Mouse (Mus musculus) bone marrow macrophage, adult 2 months (primary cell): ENCODE results near the gene Nr1h3.

Experiments used
- CTCF ChIP-seq: IDR thresholded peaks from 2 replicates; pipeline ENCODE4 v1.5.1; 2012; ENCODE audit warnings: low read depth, mild to moderate bottlenecking, low read length, moderate library complexity
- POLR2A ChIP-seq: IDR thresholded peaks from 2 replicates; pipeline ENCODE4 v1.6.1; 2012; ENCODE audit warnings: mild to moderate bottlenecking, low read depth, low read length, borderline replicate concordance

DNA sequence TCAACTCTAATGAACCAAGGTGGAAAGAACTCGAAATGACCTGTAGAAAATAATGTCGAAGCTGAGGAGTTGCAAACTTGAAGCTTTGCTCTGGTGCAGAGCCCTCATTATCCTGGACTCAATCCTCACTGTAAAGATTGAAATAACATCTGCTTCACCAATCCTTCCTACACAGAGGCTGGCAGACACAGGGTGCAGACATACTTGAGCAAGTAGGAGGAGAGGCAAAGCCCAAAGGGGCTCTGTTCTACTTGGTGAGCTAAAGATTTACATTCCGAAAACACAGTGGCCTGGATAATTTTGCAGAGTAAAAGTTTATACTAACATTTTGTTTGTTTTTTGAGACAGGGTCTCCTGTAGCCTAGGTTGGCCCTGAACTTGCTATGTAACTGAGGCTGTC lies 3.7 kb downstream of the Nr1h3 start:
- no peak for TF ChIP-seq CTCF
- TF ChIP-seq POLR2A = no peak
